ENCODE assay signal across 17 mouse cellular contexts in the genomic region with DNA sequence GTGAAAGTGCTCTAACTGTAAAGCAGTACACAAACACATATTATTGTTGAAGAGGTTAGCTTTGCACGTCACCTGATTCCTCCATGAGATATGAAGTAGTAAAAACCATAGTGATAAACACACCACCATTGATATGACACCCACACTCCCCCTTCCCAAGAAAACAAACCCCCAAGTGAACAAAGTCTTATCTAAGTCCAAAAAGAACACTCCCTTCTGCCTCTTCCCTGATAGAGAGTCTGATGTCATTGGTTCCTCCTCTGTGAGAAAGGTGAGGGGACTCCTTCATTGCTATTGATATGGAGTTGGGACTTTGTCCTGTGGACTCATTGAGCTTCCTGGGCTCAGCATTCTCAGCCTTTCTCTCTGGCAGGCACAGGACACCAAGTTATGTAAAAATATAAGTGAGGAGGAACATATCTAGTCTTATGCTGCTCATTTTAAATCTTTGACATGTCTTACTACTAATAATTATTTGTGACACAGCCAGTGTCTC.
"Had no signal": no experiment of that assay in that cellular context is flagged by ENCODE, and none has a peak within 500 bp of the region (broad histone marks: within the 10 kb centered on the region; RNA-seq: fewer than 3 reads in every experiment).

No protein-coding gene starts in this region.

- H3K27ac ChIP-seq: kidney, postnatal 0 days; liver, embryonic 15.5 days; midbrain, embryonic 12.5 days; neural tube, embryonic 13.5 days; stomach, embryonic 15.5 days had no signal

- H3K36me3 ChIP-seq: liver, embryonic 15.5 days; midbrain, embryonic 12.5 days; neural tube, embryonic 13.5 days; stomach, embryonic 15.5 days had no signal

- H3K4me1 ChIP-seq: liver, embryonic 15.5 days; midbrain, embryonic 12.5 days; neural tube, embryonic 13.5 days; stomach, embryonic 15.5 days had no signal

- H3K4me2 ChIP-seq: liver, embryonic 15.5 days; lung, embryonic 14.5 days; midbrain, embryonic 12.5 days; neural tube, embryonic 13.5 days; stomach, embryonic 15.5 days had no signal

- H3K27me3 ChIP-seq: liver, embryonic 15.5 days; midbrain, embryonic 12.5 days; neural tube, embryonic 13.5 days; stomach, embryonic 15.5 days had no signal

- H3K4me3 ChIP-seq: liver, embryonic 15.5 days; megakaryocyte, embryonic 14.5 days; midbrain, embryonic 12.5 days; neural tube, embryonic 13.5 days; stomach, embryonic 15.5 days had no signal

- H3K9me3 ChIP-seq: liver, embryonic 15.5 days; midbrain, embryonic 12.5 days; neural tube, embryonic 13.5 days; stomach, embryonic 15.5 days had no signal

- H3K9ac ChIP-seq: liver, embryonic 15.5 days; lung, embryonic 14.5 days; midbrain, embryonic 12.5 days; neural tube, embryonic 13.5 days; stomach, embryonic 15.5 days had no signal

- ATAC-seq: hindbrain, embryonic 16.5 days; midbrain, embryonic 16.5 days had no signal

- DNase-seq: kidney, adult 8-10 months; kidney, postnatal 36 days; left cerebral cortex, postnatal 4 days; lung, embryonic 14.5 days; lung, postnatal 10 days; lung, postnatal 4 days; retina, postnatal 1 day; right cerebral cortex, postnatal 4 days; thymus, postnatal 36 days had no signal
